Mouse (Mus musculus) ES-Bruce4 (cell line): ENCODE results near the gene Islr.

Experiments
- CTCF ChIP-seq: IDR thresholded peaks from one replicate; pipeline ENCODE4 v1.8.1; 2011; ENCODE audit warnings: low read depth, low read length
- EP300 ChIP-seq: IDR thresholded peaks from 2 replicates; pipeline ENCODE4 v1.6.1; 2011; ENCODE audit warnings: low read depth, low read length; ENCODE audit not compliant: insufficient read depth
- POLR2A ChIP-seq: IDR thresholded peaks from one replicate; pipeline ENCODE4 v1.8.1; 2011; ENCODE audit warnings: low read length; ENCODE audit not compliant: insufficient read depth

DNA sequence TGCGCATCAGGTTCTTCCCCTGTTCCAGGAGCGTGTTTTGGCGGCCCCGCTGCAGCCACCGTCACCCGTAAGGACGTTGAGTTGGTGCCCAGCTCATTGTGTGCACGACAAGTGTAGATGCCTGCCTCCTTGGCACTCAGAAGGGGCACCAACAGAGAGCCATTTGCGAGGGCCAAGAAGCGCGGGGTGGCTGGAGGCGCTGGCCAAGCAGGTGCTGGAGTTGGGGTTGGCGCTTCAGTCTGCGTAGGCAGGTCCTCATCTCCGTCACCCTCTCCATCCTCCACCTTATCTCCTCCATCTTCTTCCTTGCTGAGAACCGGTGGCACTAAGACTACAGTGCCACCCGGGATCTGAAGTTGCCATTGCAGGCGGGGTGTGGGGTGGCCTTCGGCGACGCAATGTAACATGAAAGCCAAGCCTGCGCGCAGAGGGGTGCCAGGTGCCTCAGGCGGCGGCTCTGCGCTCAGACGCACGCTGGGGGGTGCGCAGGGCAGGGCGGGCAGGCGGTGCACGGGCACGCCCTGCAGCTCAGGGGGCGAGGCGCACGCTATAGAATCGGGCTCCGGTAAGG, 5.2 kb downstream of the Islr start:
- TF ChIP-seq POLR2A = no peak
- TF ChIP-seq CTCF = no peak
- no peak for TF ChIP-seq EP300
